Mouse (Mus musculus) bone marrow, adult 2 months (tissue): ENCODE measurements around the gene Rbm14. TPM values are rescaled to one million over a fixed set of nuclear protein-coding genes. Genes with fewer than 3 reads are reported as not detected.
A peak's percentile ranks its signal among the peaks of the same experiment; 100 is the strongest.

Experiments used
- H3K27ac ChIP-seq: fragments of 200-500 bp; 2 replicates; pipeline ENCODE4 v1.5.1; 2012; ENCODE audit warnings: low read depth, mild to moderate bottlenecking, control low read depth, inconsistent platforms, low read length; ENCODE audit not compliant: control insufficient read depth, poor library complexity, insufficient read depth
- H3K4me1 ChIP-seq: fragments of 200-500 bp; 2 replicates; pipeline ENCODE4 v1.6.1; 2011; ENCODE audit warnings: low read length; ENCODE audit not compliant: control insufficient read depth, insufficient read depth
- H3K4me3 ChIP-seq: fragments of 200-500 bp; replicated peaks from 2 replicates; pipeline ENCODE3; 2011; ENCODE audit warnings: mild to moderate bottlenecking, low read depth, low read length, control low read depth; ENCODE audit not compliant: control insufficient read depth
- CTCF ChIP-seq: fragments of 200-500 bp; IDR thresholded peaks from 2 replicates; pipeline ENCODE4 v1.5.1; 2011; ENCODE audit warnings: low read length, control low read depth; ENCODE audit not compliant: control insufficient read depth, insufficient read depth
- POLR2A ChIP-seq: fragments of 200-500 bp; IDR thresholded peaks from 2 replicates; pipeline ENCODE4 v1.6.1; 2011; ENCODE audit warnings: low read depth, mild to moderate bottlenecking, control low read depth, low read length, borderline replicate concordance; ENCODE audit not compliant: control insufficient read depth
- WGBS: fragments of 180-500 bp; shearing (Covaris S2); methylation state at CpG from one replicate; pipeline ENCODE4 v1.1.7; 2018; 5-methylcytosine and 5-hydroxymethylcytosine counted together
- polyA plus RNA-seq: library from polyadenylated mRNA; stranded (reverse); fragments of >200 nt; gene quantifications from 2 replicates; pipeline ENCODE4 v1.2.4, GENCODE M21; 2011; ENCODE audit warnings: low replicate concordance; ENCODE audit not compliant: missing spikeins, insufficient read depth, insufficient read length

Gene Rbm14
- polyA plus RNA-seq, 1 experiment, result 38.2 TPM

- WGBS, result under 1% methylated on average over 14 of the region's 14 CpGs
- Histone ChIP-seq H3K4me1 (no peaks in the 10 kb centered on the region; the same call in 1 of the 2 replicates), H3K4me3 (peak overlapping the region; percentile 93), H3K27ac (peak overlapping the region; percentile 87)
- TF ChIP-seq CTCF (no peak), POLR2A (no peak)
Observed at GRCm38 (mm10) chr19:4810309-4810708, 1.1 kb downstream of the Rbm14 start.

- Histone ChIP-seq H3K27ac (no peak overlapping the region), H3K4me3 (no peak overlapping the region), H3K4me1 (no peaks in the 10 kb centered on the region; the same call in 1 of the 2 replicates)
- WGBS, result 88% methylated on average over 10 of the region's 10 CpGs
- TF ChIP-seq POLR2A (no peak), CTCF (no peak)
Observed at GRCm38 (mm10) chr19:4803283-4803682, 8.2 kb downstream of the Rbm14 start.

GRCm38 (mm10) chr19:4802691-4803091 is 8.7 kb downstream of the Rbm14 start:
- Histone ChIP-seq H3K27ac (no peak overlapping the region), H3K4me3 (no peak overlapping the region), H3K4me1 (no peaks in the 10 kb centered on the region)
- TF ChIP-seq POLR2A (no peak), CTCF (no peak)
- whole genome bisulfite sequencing, result 97% methylated on average over 7 of the region's 7 CpGs

- H3K27ac ChIP-seq, result no peak overlapping the region
- H3K4me3 ChIP-seq, result no peak overlapping the region
- H3K4me1 ChIP-seq, result no peaks in the 10 kb centered on the region
- WGBS, result 91% methylated on average over 5 of the region's 5 CpGs
- TF ChIP-seq POLR2A (no peak), CTCF (no peak)
Observed at GRCm38 (mm10) chr19:4799083-4799482, 12.4 kb downstream of the Rbm14 start.

- H3K4me1 ChIP-seq, result no peaks in the 10 kb centered on the region
- no peak overlapping the region for H3K27ac ChIP-seq
- H3K4me3 ChIP-seq, result no peak overlapping the region
- WGBS, result 94% methylated on average over 2 of the region's 2 CpGs
- TF ChIP-seq POLR2A, result no peak
- TF ChIP-seq CTCF, result no peak
Observed at GRCm38 (mm10) chr19:4797846-4798245, 13.6 kb downstream of the Rbm14 start.

GRCm38 (mm10) chr19:4795929-4796328 is 15.5 kb downstream of the Rbm14 start:
- TF ChIP-seq CTCF (no peak), POLR2A (no peak)
- H3K4me1 ChIP-seq, result no peaks in the 10 kb centered on the region; the same call in 1 of the 2 replicates
- WGBS, result 43% methylated on average over 1 of the region's 1 CpGs
- no peak overlapping the region for H3K4me3 ChIP-seq
- no peak overlapping the region for H3K27ac ChIP-seq

GRCm38 (mm10) chr19:4793831-4794422 is 17.5 kb downstream of the Rbm14 start, which contains the start of gene Rbm4:
Gene Rbm4 (minus strand): TSS chr19:4793901.
- WGBS, result under 1% methylated on average over 31 of the region's 31 CpGs
- Histone ChIP-seq H3K27ac (peak within 1 kb of the TSS; percentile 51), H3K4me1 (no peaks in the 10 kb centered on the region; the same call in 1 of the 2 replicates), H3K4me3 (peak within 1 kb of the TSS; percentile 87)
- TF ChIP-seq POLR2A, result 0 out of 2 replicates have a peak, but pooled peaks have one; percentile 35
- no peak for TF ChIP-seq CTCF

- H3K27ac ChIP-seq, result peak overlapping the region; percentile 51
- WGBS, result under 1% methylated on average over 16 of the region's 16 CpGs
- H3K4me3 ChIP-seq, result peak overlapping the region; percentile 87
- TF ChIP-seq CTCF, result no peak
- no peak for TF ChIP-seq POLR2A
- H3K4me1 ChIP-seq, result no peaks in the 10 kb centered on the region; the same call in 1 of the 2 replicates
Observed at GRCm38 (mm10) chr19:4793281-4793830, 18.1 kb downstream of the Rbm14 start.
